Mouse (Mus musculus): ENCODE results near the gene Mapk1ip1. TPM values are rescaled to one million over a fixed set of nuclear protein-coding genes. Genes with fewer than 3 reads are reported as not detected.

Mapk1ip1 gene
- polyA plus RNA-seq, 1 experiment from 2014 or later: 12.1 TPM

DNA sequence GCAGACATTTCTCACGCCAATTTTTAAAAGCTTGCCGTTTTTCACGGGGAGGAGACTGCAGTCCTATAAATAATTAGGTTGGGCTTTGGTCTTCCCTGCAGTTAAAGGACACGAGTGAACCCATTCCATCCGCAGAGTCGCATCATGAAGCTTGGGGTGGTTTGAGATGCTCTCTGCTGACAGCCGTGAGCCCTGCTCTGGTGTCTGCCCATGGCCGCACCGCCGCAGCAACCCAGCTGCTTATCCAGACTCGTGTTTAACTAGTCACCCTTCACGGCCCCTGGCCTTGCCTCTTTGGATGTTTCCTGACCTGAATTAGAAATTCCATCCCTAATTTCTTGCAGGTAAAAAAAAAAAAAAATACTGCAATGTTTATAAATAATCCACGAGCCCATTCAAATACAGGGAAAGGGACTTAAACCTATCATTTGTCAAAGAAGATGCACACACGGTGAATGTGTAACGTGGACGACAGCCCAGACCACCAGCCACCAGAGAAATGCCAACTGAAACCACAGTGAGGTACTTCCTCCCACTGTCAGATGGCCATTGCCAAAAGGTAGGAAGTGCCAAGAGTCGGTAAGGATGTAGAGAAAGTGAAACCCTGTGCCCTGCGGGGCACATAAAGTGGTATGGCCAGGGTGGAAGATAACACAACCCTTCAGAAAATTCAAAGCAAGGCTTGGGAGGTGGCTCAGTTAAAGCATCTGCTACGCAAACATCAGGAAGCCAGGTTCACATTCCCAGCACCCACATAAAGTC, 20.9 kb downstream of the Mapk1ip1 start:
- WGBS: 72% methylated on average over 19 of the region's 19 CpGs
- Histone ChIP-seq H3K27me3 (no peaks in the 10 kb centered on the region; the same call in 1 of the 2 replicates), H3K9me3 (no peaks in the 10 kb centered on the region), H3K4me3 (no peak overlapping the region), H3K9ac (no peak overlapping the region), H3K4me1 (0 out of 2 replicates have a peak, but pooled peaks cover 3% of the 10 kb centered on the region), H3K4me2 (no peak overlapping the region), H3K27ac (no peak overlapping the region), H3K36me3 (no peaks in the 10 kb centered on the region)
- ATAC-seq (ENCODE audit: insufficient number of reproducible peaks, low FRiP score, low TSS enrichment, low read depth): no peak

DNA sequence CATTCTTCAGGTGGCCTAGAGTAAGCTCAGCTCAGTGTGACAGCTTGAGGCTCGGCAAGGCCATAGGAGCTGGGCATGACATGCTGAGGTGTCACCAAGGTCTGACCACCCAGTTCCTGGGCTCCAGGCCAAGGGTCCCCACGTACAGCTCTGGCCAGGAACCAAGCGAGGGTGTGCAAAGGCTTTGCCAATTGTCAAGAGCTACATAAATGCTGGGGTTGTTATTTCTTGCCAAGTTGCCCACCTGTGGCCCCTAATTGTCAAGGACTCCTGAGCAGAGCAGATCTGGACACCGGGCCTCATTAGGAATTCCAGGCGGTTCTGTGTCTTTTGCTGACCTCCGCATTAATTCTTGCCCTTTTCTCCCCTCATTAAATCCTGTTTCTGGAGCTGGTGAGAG, 21.6 kb downstream of the Mapk1ip1 start:
- Histone ChIP-seq H3K4me1 (0 out of 2 replicates have a peak, but pooled peaks cover 3% of the 10 kb centered on the region), H3K9me3 (no peaks in the 10 kb centered on the region), H3K27ac (no peak overlapping the region), H3K36me3 (no peaks in the 10 kb centered on the region), H3K4me3 (no peak overlapping the region), H3K4me2 (no peak overlapping the region), H3K9ac (no peak overlapping the region), H3K27me3 (no peaks in the 10 kb centered on the region; the same call in 1 of the 2 replicates)
- ATAC-seq (ENCODE audit: insufficient number of reproducible peaks, low FRiP score, low TSS enrichment, low read depth): no peak
- WGBS: 48% methylated on average over 6 of the region's 6 CpGs

DNA sequence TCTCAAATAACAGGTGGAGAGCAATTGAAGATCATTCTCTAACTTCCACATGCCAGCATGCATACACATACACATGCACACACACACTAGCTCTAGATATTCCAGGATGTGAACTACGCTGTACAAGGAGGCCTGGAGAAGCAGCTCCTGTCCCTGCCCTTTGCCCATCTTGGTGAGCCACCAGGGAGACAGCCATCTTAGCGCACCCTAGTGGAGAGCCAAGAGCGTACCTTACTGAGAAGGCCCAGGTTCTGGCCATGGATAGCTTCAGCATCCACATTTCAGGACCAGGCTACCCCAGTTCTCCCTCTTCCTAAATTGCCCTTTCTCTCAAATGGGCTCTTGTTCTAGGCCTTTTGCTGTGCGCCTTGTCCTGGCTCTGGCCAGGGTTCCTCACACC, 27.8 kb downstream of the Mapk1ip1 start:
- Histone ChIP-seq H3K36me3 (no peaks in the 10 kb centered on the region), H3K9me3 (no peaks in the 10 kb centered on the region), H3K4me1 (0 out of 2 replicates have a peak, but pooled peaks cover 2% of the 10 kb centered on the region), H3K4me3 (no peak overlapping the region), H3K9ac (no peak overlapping the region), H3K27ac (no peak overlapping the region), H3K4me2 (no peak overlapping the region), H3K27me3 (no peaks in the 10 kb centered on the region)
- WGBS: 64% methylated on average over 4 of the region's 4 CpGs
- no peak for ATAC-seq (ENCODE audit: insufficient number of reproducible peaks, low FRiP score, low TSS enrichment, low read depth)

DNA sequence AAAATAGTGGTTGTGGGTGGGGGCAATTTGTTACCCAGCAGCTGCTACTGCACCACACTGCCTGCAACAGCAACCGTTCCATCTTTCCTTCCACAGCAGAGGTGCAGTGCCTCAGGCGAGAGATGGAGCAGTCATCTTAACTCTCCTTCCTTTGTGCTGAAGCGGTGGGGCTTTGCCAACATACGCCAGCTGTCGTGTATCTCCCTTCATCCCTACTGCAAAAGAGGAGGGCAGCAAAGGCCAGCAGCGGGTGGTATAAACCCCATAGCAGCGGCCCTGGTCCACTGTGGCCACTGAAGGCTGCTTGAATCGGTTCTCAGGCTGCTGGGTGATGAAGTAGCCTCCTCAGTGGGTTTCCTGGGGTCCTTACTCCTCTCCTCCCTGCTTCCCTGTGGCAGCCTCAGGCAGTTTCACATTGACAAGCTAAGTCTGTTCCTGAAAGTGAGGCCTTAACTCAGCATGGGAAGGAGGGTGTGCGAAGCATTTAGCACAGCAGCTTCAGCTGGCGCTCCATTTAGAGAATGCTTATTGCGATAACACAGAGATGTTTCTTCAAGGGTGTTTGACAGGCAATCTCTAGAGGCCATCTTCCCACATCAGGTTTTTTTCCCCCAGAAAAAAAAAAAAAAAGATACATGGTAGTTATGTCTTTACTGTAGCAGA, 32.7 kb downstream of the Mapk1ip1 start:
- WGBS: 65% methylated on average over 11 of the region's 11 CpGs
- Histone ChIP-seq H3K27ac (no peak overlapping the region), H3K9me3 (no peaks in the 10 kb centered on the region), H3K4me1 (0 out of 2 replicates have a peak, but pooled peaks cover 2% of the 10 kb centered on the region), H3K4me2 (no peak overlapping the region), H3K27me3 (no peaks in the 10 kb centered on the region), H3K36me3 (no peaks in the 10 kb centered on the region), H3K4me3 (no peak overlapping the region), H3K9ac (no peak overlapping the region)
- no peak for ATAC-seq (ENCODE audit: insufficient number of reproducible peaks, low FRiP score, low TSS enrichment, low read depth)

DNA sequence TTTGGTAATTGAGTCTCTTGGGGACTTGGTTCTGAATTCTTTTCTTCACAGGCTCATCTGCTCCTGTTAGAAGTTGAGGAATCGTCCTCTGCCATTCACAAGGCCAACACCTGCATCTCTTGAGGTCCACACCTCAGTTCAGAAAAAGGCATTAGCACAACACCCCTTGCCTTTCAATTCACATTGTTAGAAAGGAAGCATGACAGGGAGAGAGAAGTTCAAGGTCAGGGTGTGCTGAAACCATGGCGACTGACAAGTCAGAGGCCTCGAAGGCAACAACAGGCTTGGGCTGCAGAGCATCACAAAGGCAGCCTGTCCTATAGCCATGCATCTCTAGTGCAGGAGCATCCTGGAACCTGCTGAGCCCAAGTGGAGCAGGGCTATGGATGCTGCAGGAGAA, 38.9 kb downstream of the Mapk1ip1 start:
- no peak overlapping the region for H3K4me2 ChIP-seq
- no peak overlapping the region for H3K9ac ChIP-seq
- ATAC-seq (ENCODE audit: insufficient number of reproducible peaks, low FRiP score, low TSS enrichment, low read depth): no peak
- H3K36me3 ChIP-seq: no peaks in the 10 kb centered on the region
- H3K4me3 ChIP-seq: no peak overlapping the region
- H3K9me3 ChIP-seq: no peaks in the 10 kb centered on the region
- H3K27me3 ChIP-seq: no peaks in the 10 kb centered on the region
- 86% methylated on average over 3 of the region's 3 CpGs for WGBS
- no peaks in the 10 kb centered on the region for H3K4me1 ChIP-seq
- H3K27ac ChIP-seq: no peak overlapping the region

DNA sequence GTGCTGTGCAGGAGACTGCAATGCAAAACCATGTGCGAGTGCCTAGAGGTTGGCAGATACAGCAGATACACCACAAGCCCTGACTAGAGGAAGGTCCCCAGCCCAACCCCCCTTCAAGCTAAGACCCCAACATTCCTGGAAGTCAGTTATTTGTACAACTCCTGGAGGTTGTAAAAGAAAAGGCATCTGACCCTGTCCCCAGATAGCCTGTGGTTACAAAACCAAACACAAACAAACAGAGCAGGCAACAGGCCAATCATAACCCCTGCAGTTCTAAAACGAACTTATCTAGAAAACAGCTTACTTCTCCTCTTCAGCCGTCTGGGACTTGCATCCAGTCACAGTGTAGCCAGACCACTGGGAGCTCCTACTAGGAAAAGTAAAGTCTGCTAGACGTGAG, 42.7 kb downstream of the Mapk1ip1 start:
- H3K4me3 ChIP-seq: no peak overlapping the region
- ATAC-seq (ENCODE audit: insufficient number of reproducible peaks, low FRiP score, low TSS enrichment, low read depth): no peak
- no peaks in the 10 kb centered on the region for H3K9me3 ChIP-seq
- H3K9ac ChIP-seq: no peak overlapping the region
- H3K4me2 ChIP-seq: no peak overlapping the region
- 19% methylated on average over 4 of the region's 4 CpGs for WGBS
- H3K27ac ChIP-seq: no peak overlapping the region
- H3K36me3 ChIP-seq: no peaks in the 10 kb centered on the region
- 0 out of 2 replicates have a peak, but pooled peaks cover 2% of the 10 kb centered on the region for H3K27me3 ChIP-seq
- no peaks in the 10 kb centered on the region for H3K4me1 ChIP-seq

DNA sequence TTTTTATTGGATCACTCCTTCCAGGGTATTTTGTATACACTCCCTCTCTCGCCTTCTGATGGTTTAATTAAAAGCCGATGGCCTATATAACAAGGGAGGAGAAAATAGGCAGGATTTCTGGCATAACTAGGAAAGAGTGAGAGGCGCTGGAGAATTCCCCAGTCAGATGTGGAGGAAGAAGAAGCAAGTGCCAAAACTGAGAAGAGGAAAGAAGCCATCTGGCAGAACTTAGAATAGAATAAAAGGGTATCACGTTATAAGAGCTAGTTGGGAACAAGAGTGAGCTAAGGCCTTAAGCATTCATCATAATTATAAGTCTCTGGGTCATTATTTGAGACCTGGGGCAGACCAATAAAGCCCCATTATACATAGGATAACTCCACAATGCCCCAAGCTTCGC, 58.0 kb downstream of the Mapk1ip1 start:
- Histone ChIP-seq H3K9ac (no peak overlapping the region), H3K4me3 (no peak overlapping the region), H3K27me3 (no peaks in the 10 kb centered on the region), H3K36me3 (no peaks in the 10 kb centered on the region), H3K4me2 (no peak overlapping the region), H3K27ac (peak overlapping the region; percentile 38), H3K9me3 (no peaks in the 10 kb centered on the region), H3K4me1 (peaks cover 5% of the 10 kb centered on the region; the same call in 1 of the 2 replicates)
- ATAC-seq (ENCODE audit: insufficient number of reproducible peaks, low FRiP score, low TSS enrichment, low read depth): peak; percentile 56; the same call in 1 of the 2 replicates
- WGBS: 49% methylated on average over 5 of the region's 5 CpGs

Other genes with a start within 250 kb of the Mapk1ip1 start
- gene Ppp2r2d, start 194 bp downstream of the Mapk1ip1 start, polyA plus RNA-seq (2015; fragmentation: Nextera tagmentation; extraction: Ambion mirVana): 29.3 and 33.1 TPM in 2 replicates
- 130 and 138 TPM in 2 replicates for gene Bnip3, start 63.2 kb upstream of the Mapk1ip1 start, polyA plus RNA-seq (2015; fragmentation: Nextera tagmentation; extraction: Ambion mirVana)
- gene Jakmip3, start 94.5 kb upstream of the Mapk1ip1 start, polyA plus RNA-seq (2015; fragmentation: Nextera tagmentation; extraction: Ambion mirVana): 0.49 and 0.67 TPM in 2 replicates
- gene Dpysl4, start 239.7 kb upstream of the Mapk1ip1 start, polyA plus RNA-seq (2015; fragmentation: Nextera tagmentation; extraction: Ambion mirVana): 14.8 and 15.7 TPM in 2 replicates

Measured in limb, embryonic 15.5 days (tissue).